25 mouse cellular contexts compared by ENCODE assay signal in genomic region chr11:11694072-11694471, GRCm38 (mm10). TPM values are rescaled to one million over a fixed set of nuclear protein-coding genes. Genes with fewer than 3 reads are reported as not detected.
A peak's percentile ranks its signal among the peaks of the same experiment; 100 is the strongest.
DNase-seq lines count a peak whose midpoint lies in the region; ATAC-seq and TF ChIP-seq lines count a peak whose summit lies in the region.
"Had no signal": no experiment of that assay in that cellular context is flagged by ENCODE, and none has a peak within 500 bp of the region (broad histone marks: within the 10 kb centered on the region; RNA-seq: fewer than 3 reads in every experiment).

No protein-coding gene starts in this region.

- peak overlapping the region; percentile 61; the same call in 1 of the 2 replicates for H3K27ac ChIP-seq in liver, embryonic 12.5 days
- no peak overlapping the region for H3K27ac ChIP-seq in liver, embryonic 11.5 days (ENCODE audit: low read depth, low read length)
- H3K27ac ChIP-seq in thymus, adult 2 months (ENCODE audit: control insufficient read depth, insufficient read depth, low read length): peak overlapping the region; percentile 55
- peak overlapping the region; percentile 39; the same call in 1 of the 2 replicates for H3K27ac ChIP-seq in small intestine, adult 2 months (ENCODE audit: insufficient read depth, low read depth, low read length)
- H3K27ac ChIP-seq: forebrain, embryonic 10.5 days; gastrocnemius, adult 2 months; heart, adult 2 months; heart, embryonic 15.5 days; kidney, embryonic 15.5 days; limb, embryonic 12.5 days; midbrain, embryonic 13.5 days had no signal

- H3K9me3 ChIP-seq in liver, embryonic 12.5 days (replicated peaks): no peaks in the 10 kb centered on the region
- no peaks in the 10 kb centered on the region for H3K9me3 ChIP-seq in liver, embryonic 11.5 days (ENCODE audit: control insufficient read depth, low read length)
- H3K9me3 ChIP-seq: forebrain, embryonic 10.5 days; heart, embryonic 15.5 days; kidney, embryonic 15.5 days; limb, embryonic 12.5 days; midbrain, embryonic 13.5 days had no signal

- DNase-seq in liver, embryonic 11.5 days (ENCODE audit: low spot score): no peak
- peak; percentile 31 for DNase-seq in thymus, adult 2 months
- DNase-seq in thymus, adult 18-20 months: no peak
- no peak for DNase-seq in right cerebral cortex, postnatal 14 days
- no peak for DNase-seq in frontal cortex, postnatal 14 days (ENCODE audit: low spot score in 2 of 2)
- DNase-seq: adrenal gland, postnatal 14 days; cerebellum, adult 18-20 months; cerebellum, postnatal 36 days; gastrocnemius, adult 2 months; heart, adult 2 months; heart, postnatal 4 days; kidney, postnatal 4 days; layer of hippocampus, adult 9-11 months; lung, adult 18-20 months; lung, postnatal 14 days had no signal

- H3K9ac ChIP-seq in liver, embryonic 12.5 days: peak overlapping the region; percentile 40; the same call in 1 of the 2 replicates
- H3K9ac ChIP-seq in liver, embryonic 11.5 days (ENCODE audit: low read depth, low read length): no peak overlapping the region
- H3K9ac ChIP-seq: heart, embryonic 15.5 days; kidney, embryonic 15.5 days; limb, embryonic 12.5 days; midbrain, embryonic 13.5 days had no signal

- no peak overlapping the region for H3K4me3 ChIP-seq in liver, embryonic 12.5 days
- H3K4me3 ChIP-seq in liver, embryonic 11.5 days (ENCODE audit: low read depth, low read length): no peak overlapping the region
- H3K4me3 ChIP-seq in thymus, adult 2 months (ENCODE audit: control insufficient read depth, insufficient read depth, low read length): no peak overlapping the region
- no peak overlapping the region for H3K4me3 ChIP-seq in small intestine, adult 2 months (ENCODE audit: low read depth, low read length)
- H3K4me3 ChIP-seq: forebrain, embryonic 10.5 days; gastrocnemius, adult 2 months; heart, adult 2 months; heart, embryonic 15.5 days; kidney, embryonic 15.5 days; limb, embryonic 12.5 days; midbrain, embryonic 13.5 days had no signal

- no peaks in the 10 kb centered on the region for H3K27me3 ChIP-seq in liver, embryonic 12.5 days (replicated peaks)
- H3K27me3 ChIP-seq in liver, embryonic 11.5 days (replicated peaks; ENCODE audit: control insufficient read depth, insufficient read depth, low read length): no peaks in the 10 kb centered on the region
- H3K27me3 ChIP-seq in thymus, adult 2 months (ENCODE audit: control insufficient read depth, insufficient read depth, low read length): no peaks in the 10 kb centered on the region
- no peaks in the 10 kb centered on the region for H3K27me3 ChIP-seq in small intestine, adult 2 months (ENCODE audit: control insufficient read depth, insufficient read depth, low read length)
- H3K27me3 ChIP-seq: heart, embryonic 15.5 days had no signal

- H3K4me1 ChIP-seq in liver, embryonic 12.5 days: peaks cover 87% of the 10 kb centered on the region
- H3K4me1 ChIP-seq in liver, embryonic 11.5 days (replicated peaks; ENCODE audit: control insufficient read depth, insufficient read depth, low read length): peaks cover 45% of the 10 kb centered on the region
- H3K4me1 ChIP-seq in thymus, adult 2 months (replicated peaks; ENCODE audit: control insufficient read depth, insufficient read depth, low read length): peaks cover 32% of the 10 kb centered on the region
- H3K4me1 ChIP-seq in small intestine, adult 2 months (ENCODE audit: control insufficient read depth, insufficient read depth, insufficient read length, low read length): no peaks in the 10 kb centered on the region; the same call in 1 of the 2 replicates
- H3K4me1 ChIP-seq: forebrain, embryonic 10.5 days; heart, embryonic 15.5 days; kidney, embryonic 15.5 days; limb, embryonic 12.5 days; midbrain, embryonic 13.5 days had no signal

- H3K36me3 ChIP-seq in liver, embryonic 12.5 days: peaks cover 26% of the 10 kb centered on the region
- no peaks in the 10 kb centered on the region for H3K36me3 ChIP-seq in liver, embryonic 11.5 days (ENCODE audit: control insufficient read depth, insufficient read depth, low read length)
- peaks cover 2% of the 10 kb centered on the region; the same call in 1 of the 2 replicates for H3K36me3 ChIP-seq in thymus, adult 2 months (ENCODE audit: control insufficient read depth, insufficient read depth, low read length)
- no peaks in the 10 kb centered on the region for H3K36me3 ChIP-seq in small intestine, adult 2 months (ENCODE audit: control insufficient read depth, insufficient read depth, low read length)
- H3K36me3 ChIP-seq: forebrain, embryonic 10.5 days; heart, embryonic 15.5 days; kidney, embryonic 15.5 days; limb, embryonic 12.5 days; midbrain, embryonic 13.5 days had no signal

- WGBS in liver, embryonic 12.5 days (ENCODE audit: insufficient replicate concordance): 42% methylated on average over 2 of the region's 2 CpGs
- 38% methylated on average over 2 of the region's 2 CpGs for WGBS in liver, embryonic 11.5 days
- WGBS in thymus, adult 2 months: 12% methylated on average over 2 of the region's 2 CpGs
- WGBS in small intestine, adult 2 months: 59% methylated on average over 2 of the region's 2 CpGs

- no peak for TF ChIP-seq POLR2A in thymus, adult 2 months (IDR thresholded peaks at IDR 0.05; ENCODE audit: control insufficient read depth, extremely low read depth, insufficient read depth, low read length, poor library complexity)
- TF ChIP-seq POLR2A in small intestine, adult 2 months (IDR thresholded peaks at IDR 0.05; ENCODE audit: low read depth, low read length): no peak

- TF ChIP-seq CTCF in thymus, adult 2 months (IDR thresholded peaks at IDR 0.05; ENCODE audit: borderline replicate concordance, control insufficient read depth, extremely low read depth, insufficient read depth, low read length, poor library complexity): no peak
- TF ChIP-seq CTCF in small intestine, adult 2 months (IDR thresholded peaks at IDR 0.05; ENCODE audit: extremely low read depth, insufficient read length, insufficient replicate concordance, low read depth, low read length): no peak

- ATAC-seq in liver, embryonic 12.5 days: no peak
- ATAC-seq in liver, embryonic 11.5 days (replicated peaks; ENCODE audit: low FRiP score): no peak
- ATAC-seq in granulocyte monocyte progenitor cell, adult 5-6 weeks (replicated peaks; ENCODE audit: poor library complexity, severe bottlenecking): peak; percentile 40
- ATAC-seq: hindbrain, embryonic 16.5 days; intestine, postnatal 0 days; midbrain, embryonic 13.5 days had no signal

- H3K4me2 ChIP-seq in liver, embryonic 12.5 days: peak overlapping the region; percentile 21; the same call in 1 of the 2 replicates
- no peak overlapping the region; the same call in 1 of the 2 replicates for H3K4me2 ChIP-seq in liver, embryonic 11.5 days
- H3K4me2 ChIP-seq: heart, embryonic 15.5 days; kidney, embryonic 15.5 days; limb, embryonic 12.5 days; midbrain, embryonic 13.5 days had no signal

RNA-seq across cellular contexts. Expression of gene Ikzf1, which starts 9.3 kb away (rescaled TPM):
- polyA plus RNA-seq in liver, embryonic 12.5 days (2016; fragmentation: Nextera tagmentation; extraction: Ambion mirVana): 59.1 and 61.0 TPM in 2 replicates
- polyA plus RNA-seq in liver, embryonic 11.5 days (2014; fragmentation: Nextera tagmentation; extraction: Ambion mirVana): 105 and 120 TPM in 2 replicates
- 645 and 923 TPM in 2 replicates for polyA plus RNA-seq in thymus, adult 2 months (2012; rRNA removed)
- total RNA-seq in granulocyte monocyte progenitor cell, adult 5-6 weeks (2014; fragmentation: Nextera tagmentation): 108 and 128 TPM in 2 replicates
- 51.0 and 56.0 TPM in 2 replicates for total RNA-seq in granulocyte monocyte progenitor cell, adult 5-6 weeks (2017)
- 15.6 and 21.9 TPM in 2 replicates for polyA plus RNA-seq in small intestine, adult 2 months (2012; rRNA removed)
